Mouse (Mus musculus) hindbrain, embryonic 16.5 days (tissue): Measurements from ENCODE around the gene Limk1. TPM values are rescaled to one million over a fixed set of nuclear protein-coding genes. Genes with fewer than 3 reads are reported as not detected.
A peak's percentile ranks its signal among the peaks of the same experiment; 100 is the strongest.

Experiments used
- ATAC-seq: fragments of 200-750 bp; cut with Nextera tagmentation; 2 replicates; pipeline ENCODE4 v1.8.0; 2017; ENCODE audit warnings: moderate TSS enrichment, moderate library complexity
- H3K27ac ChIP-seq: fragments of 300-500 bp; sonication (generic); 2 replicates; pipeline ENCODE4 v1.5.1; 2014; ENCODE audit warnings: low read depth, mild to moderate bottlenecking, control low read depth, low read length, moderate library complexity
- H3K27me3 ChIP-seq: fragments of 300-500 bp; sonication (generic); replicated peaks from 2 replicates; pipeline ENCODE4 v1.6.1; 2014; ENCODE audit warnings: low read length; ENCODE audit not compliant: control insufficient read depth, insufficient read depth
- H3K36me3 ChIP-seq: fragments of 300-500 bp; sonication (generic); 2 replicates; pipeline ENCODE4 v1.6.1; 2014; ENCODE audit warnings: mild to moderate bottlenecking, low read length, moderate library complexity, mixed read lengths; ENCODE audit not compliant: control insufficient read depth, insufficient read depth
- H3K4me1 ChIP-seq: fragments of 300-500 bp; sonication (generic); 2 replicates; pipeline ENCODE4 v1.6.1; 2014; ENCODE audit warnings: low read depth, low read length; ENCODE audit not compliant: control insufficient read depth, insufficient read depth
- H3K4me2 ChIP-seq: fragments of 300-500 bp; sonication (generic); 2 replicates; pipeline ENCODE4 v1.6.1; 2014; ENCODE audit warnings: mild to moderate bottlenecking, low read length, control low read depth, moderate library complexity
- H3K4me3 ChIP-seq: fragments of 300-500 bp; sonication (generic); 2 replicates; pipeline ENCODE4 v1.5.1; 2014; ENCODE audit warnings: mild to moderate bottlenecking, low read length, control low read depth, moderate library complexity
- H3K9ac ChIP-seq: fragments of 300-500 bp; sonication (generic); 2 replicates; pipeline ENCODE4 v1.6.1; 2014; ENCODE audit warnings: low read depth, mild to moderate bottlenecking, control low read depth, low read length, moderate library complexity
- H3K9me3 ChIP-seq: fragments of 300-500 bp; sonication (generic); 2 replicates; pipeline ENCODE4 v1.6.1; 2014; ENCODE audit warnings: mild to moderate bottlenecking, low read length, moderate library complexity; ENCODE audit not compliant: control insufficient read depth
- WGBS: fragments of 180-500 bp; shearing (Covaris S2); extraction: QIAGEN DNeasy Blood & Tissue Kit; methylation state at CpG from one replicate; pipeline ENCODE4 v1.1.7; 2014; 5-methylcytosine and 5-hydroxymethylcytosine counted together
- polyA plus RNA-seq: library from polyadenylated mRNA; unstranded; fragments of >200 nt; fragmentation: Nextera tagmentation; extraction: Ambion mirVana; gene quantifications from 2 replicates; pipeline ENCODE4 v1.2.1, GENCODE M21; 2015

Limk1 gene
- polyA plus RNA-seq, 1 experiment from 2014 or later: 22.1 TPM

DNA sequence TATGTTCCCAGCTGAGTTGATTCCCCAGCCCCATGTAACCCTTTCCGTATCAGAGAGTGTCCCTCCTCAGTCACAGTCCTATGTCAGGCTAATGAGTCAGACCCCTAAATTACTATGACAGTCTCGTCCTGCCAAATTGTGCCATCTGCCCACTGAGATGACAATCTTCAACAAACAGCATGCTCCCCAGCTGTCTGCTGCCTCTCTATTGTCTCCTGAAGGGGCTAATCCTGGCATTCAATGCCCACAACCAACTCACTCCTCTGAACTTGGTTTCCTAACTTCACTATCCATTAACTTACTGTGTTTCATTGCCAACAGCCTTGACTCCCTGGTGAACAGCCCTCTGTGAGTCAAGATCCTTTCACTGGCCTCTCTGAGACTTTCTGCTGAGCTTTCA, 4.0 kb downstream of the Limk1 start:
- Histone ChIP-seq H3K27me3 (no peaks in the 10 kb centered on the region), H3K9me3 (no peaks in the 10 kb centered on the region), H3K9ac (no peak overlapping the region), H3K4me1 (peaks cover 10% of the 10 kb centered on the region), H3K27ac (no peak overlapping the region), H3K4me3 (no peak overlapping the region), H3K4me2 (no peak overlapping the region), H3K36me3 (peaks cover 2% of the 10 kb centered on the region; the same call in 1 of the 2 replicates)
- 37% methylated on average over 2 of the region's 2 CpGs for WGBS
- no peak for ATAC-seq

DNA sequence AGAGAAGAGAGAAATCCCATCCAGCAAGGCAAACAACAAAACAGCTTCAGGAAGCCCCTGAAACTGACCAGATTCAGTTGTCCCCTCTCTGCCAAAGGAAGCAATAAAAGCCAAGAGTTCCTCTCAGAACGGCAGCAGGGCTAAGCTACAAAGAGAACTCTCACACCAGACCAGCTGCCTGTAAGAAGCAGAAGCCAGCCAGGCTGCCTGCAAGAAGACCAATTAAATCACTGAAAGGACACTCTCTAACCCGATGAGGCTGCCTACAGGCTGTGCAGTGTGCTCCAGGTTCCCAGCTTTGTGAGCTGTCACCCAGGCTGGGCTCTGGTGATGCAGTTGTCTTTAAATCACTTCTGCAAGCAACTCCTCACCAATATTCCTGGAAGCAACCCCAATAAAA, 4.6 kb downstream of the Limk1 start:
- Histone ChIP-seq H3K4me1 (peaks cover 10% of the 10 kb centered on the region), H3K27me3 (no peaks in the 10 kb centered on the region), H3K36me3 (peaks cover 2% of the 10 kb centered on the region; the same call in 1 of the 2 replicates), H3K4me3 (no peak overlapping the region), H3K27ac (no peak overlapping the region), H3K4me2 (no peak overlapping the region), H3K9me3 (no peaks in the 10 kb centered on the region), H3K9ac (no peak overlapping the region)
- no peak for ATAC-seq
- 69% methylated on average over 2 of the region's 2 CpGs for WGBS

DNA sequence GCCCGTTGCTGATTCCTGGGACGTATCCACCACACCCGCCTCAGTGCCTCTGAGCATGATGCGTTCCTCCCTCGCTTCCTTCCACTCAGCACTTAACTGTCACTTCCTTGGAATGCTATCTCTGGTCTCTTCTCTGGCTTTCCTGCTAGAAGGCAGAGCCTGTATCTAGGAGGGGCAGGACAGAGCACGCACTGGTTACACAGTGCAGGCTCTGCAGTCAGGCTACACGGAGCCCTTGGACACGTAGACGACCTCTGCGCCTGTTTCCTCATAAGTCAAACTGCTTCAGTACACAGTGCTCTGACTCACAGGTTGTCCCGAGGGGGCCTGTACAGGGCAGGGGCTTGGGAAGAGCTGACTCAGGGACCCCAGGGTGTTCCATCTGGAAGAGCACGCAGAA, 8.2 kb downstream of the Limk1 start:
- H3K4me1 ChIP-seq: peaks cover 18% of the 10 kb centered on the region
- 86% methylated on average over 12 of the region's 12 CpGs for WGBS
- no peak overlapping the region for H3K4me2 ChIP-seq
- no peaks in the 10 kb centered on the region for H3K27me3 ChIP-seq
- H3K9ac ChIP-seq: no peak overlapping the region
- H3K9me3 ChIP-seq: no peaks in the 10 kb centered on the region
- no peak for ATAC-seq
- no peak overlapping the region for H3K4me3 ChIP-seq
- H3K36me3 ChIP-seq: peaks cover 2% of the 10 kb centered on the region; the same call in 1 of the 2 replicates
- H3K27ac ChIP-seq: no peak overlapping the region

DNA sequence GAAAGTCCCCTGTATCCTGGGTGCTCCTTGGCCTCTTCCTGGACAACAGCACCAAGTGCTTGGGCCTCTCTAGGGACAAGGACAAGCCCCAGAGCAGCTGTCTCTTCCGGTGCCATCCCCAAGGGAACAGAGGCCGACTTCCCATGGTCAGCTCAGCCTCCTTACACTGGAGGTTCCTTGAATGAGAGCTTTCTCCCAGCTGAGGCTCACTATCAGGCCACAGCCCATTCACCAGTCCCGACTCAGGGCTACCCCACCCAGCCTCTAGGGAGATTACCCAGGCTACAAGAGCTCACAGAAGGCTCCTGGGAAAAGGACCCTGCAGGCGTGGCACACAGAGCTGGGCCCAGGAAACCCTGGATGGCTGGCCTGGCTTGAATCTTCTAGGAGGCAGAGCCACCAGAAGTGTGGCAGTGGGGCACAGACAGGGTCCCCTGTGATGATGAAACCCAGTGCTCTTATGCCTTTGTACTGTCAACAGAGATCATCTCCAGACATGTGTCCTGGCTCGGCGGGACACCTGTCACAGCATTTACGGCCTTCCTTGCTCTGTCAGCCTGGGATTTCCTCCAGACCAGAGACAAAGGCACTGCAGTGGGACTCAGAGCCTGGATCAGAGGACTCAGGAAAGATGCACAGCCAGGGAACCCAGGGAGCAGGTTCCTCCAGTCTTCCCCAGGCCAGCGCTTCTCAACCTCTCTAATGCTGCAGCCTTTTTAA, 9.4 kb downstream of the Limk1 start:
- no peak overlapping the region for H3K9ac ChIP-seq
- no peak overlapping the region for H3K4me2 ChIP-seq
- no peak overlapping the region for H3K27ac ChIP-seq
- ATAC-seq: no peak
- peaks cover 18% of the 10 kb centered on the region for H3K4me1 ChIP-seq
- H3K4me3 ChIP-seq: no peak overlapping the region
- no peaks in the 10 kb centered on the region; the same call in 1 of the 2 replicates for H3K36me3 ChIP-seq
- 71% methylated on average over 8 of the region's 8 CpGs for WGBS
- H3K9me3 ChIP-seq: no peaks in the 10 kb centered on the region
- no peaks in the 10 kb centered on the region for H3K27me3 ChIP-seq

DNA sequence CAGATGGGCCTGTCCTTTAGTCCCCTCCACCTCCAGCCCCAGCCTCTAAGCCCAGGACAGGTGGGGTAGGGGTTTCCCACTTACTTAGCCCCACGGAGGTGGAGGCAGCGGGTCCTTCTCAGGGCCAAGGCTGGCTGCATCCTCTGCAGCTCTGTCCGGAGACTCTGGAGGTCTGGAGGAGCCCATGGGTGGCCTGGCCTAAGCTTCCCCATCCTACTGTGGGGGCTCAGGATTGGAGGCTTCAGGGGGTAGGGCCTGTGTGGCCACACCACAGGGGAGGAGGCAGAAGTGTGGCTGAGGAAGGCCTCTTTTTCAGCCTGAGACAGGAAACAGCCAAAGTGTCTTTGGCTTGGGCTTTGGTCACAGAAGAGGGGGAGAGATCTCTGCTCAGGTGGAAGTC, 10.4 kb downstream of the Limk1 start:
- no peak overlapping the region for H3K27ac ChIP-seq
- H3K9me3 ChIP-seq: no peaks in the 10 kb centered on the region
- no peak overlapping the region; the same call in 1 of the 2 replicates for H3K9ac ChIP-seq
- H3K36me3 ChIP-seq: no peaks in the 10 kb centered on the region; the same call in 1 of the 2 replicates
- ATAC-seq: no peak
- peaks cover 18% of the 10 kb centered on the region for H3K4me1 ChIP-seq
- no peaks in the 10 kb centered on the region for H3K27me3 ChIP-seq
- H3K4me2 ChIP-seq: no peak overlapping the region
- 92% methylated on average over 3 of the region's 3 CpGs for WGBS
- no peak overlapping the region for H3K4me3 ChIP-seq

DNA sequence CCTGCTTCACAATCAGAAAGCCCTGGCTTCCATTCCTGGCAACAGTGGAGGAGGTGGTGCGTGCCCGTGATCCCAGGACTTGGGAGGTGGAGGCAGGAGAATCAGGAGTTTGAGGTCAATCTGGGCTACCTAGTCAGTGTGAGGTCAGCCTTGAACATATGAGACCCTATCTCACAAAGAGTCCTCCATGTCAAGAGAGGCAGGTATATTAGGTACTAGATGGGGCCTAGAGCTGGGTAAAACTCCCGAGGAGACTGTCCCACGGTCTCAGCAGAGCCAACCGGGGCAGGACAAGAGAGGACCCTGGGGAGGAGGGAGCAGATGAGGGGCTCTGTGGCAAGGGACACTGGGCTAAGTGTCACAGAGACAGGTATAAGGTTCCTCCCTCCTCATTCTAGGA, 10.9 kb downstream of the Limk1 start:
- 91% methylated on average over 5 of the region's 5 CpGs for WGBS
- ATAC-seq: no peak
- no peak overlapping the region for H3K27ac ChIP-seq

DNA sequence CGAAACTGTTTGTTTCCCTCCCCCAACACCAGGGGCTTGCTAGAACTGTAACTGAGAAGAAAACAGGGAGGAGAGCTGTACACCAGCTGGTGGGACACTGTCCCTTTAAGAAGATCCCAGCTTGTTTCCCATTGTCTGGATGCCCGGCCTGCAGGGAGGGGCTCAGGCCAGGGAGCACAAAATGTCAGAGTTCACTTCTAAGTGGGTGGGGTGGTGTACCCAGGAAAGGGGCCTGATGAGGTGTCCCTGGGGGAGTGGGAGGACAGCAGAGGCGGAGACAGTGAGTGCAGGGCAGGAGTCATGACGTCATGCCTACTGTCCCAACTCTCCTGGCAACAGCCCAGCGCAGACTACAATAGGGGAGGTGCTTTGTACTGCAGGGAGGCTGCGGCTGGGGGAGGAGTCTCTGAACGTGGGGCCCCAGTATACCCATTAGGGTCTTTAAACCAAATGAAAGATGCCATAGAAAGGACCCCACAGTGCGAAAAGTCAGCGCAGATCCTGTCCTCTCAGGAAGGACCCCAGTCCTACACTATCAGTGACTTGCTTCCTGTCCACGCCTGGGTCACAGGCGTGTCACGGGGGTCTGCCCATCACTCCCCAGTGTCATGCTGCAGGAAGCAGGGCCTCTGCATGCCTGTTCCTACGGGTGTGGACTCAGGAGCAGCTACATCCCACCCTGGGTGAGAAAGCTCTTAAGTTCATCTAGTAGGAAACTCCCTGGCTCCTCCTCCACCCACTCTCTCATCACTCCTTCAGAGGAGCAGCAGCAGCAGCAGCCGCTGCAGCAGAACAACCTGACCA, 12.2 kb downstream of the Limk1 start:
- peak overlapping the region; percentile 61 for H3K4me2 ChIP-seq
- ATAC-seq: peak; percentile 71
- H3K27me3 ChIP-seq: no peaks in the 10 kb centered on the region
- 2% methylated on average over 14 of the region's 14 CpGs for WGBS
- H3K36me3 ChIP-seq: 0 out of 2 replicates have a peak, but pooled peaks cover 2% of the 10 kb centered on the region
- peaks cover 18% of the 10 kb centered on the region for H3K4me1 ChIP-seq
- peak overlapping the region; percentile 33 for H3K4me3 ChIP-seq
- H3K9ac ChIP-seq: peak overlapping the region; percentile 63
- no peaks in the 10 kb centered on the region for H3K9me3 ChIP-seq
- H3K27ac ChIP-seq: peak overlapping the region; percentile 71

More for the DNA sequence above, 10.9 kb downstream of the Limk1 start:
- 0 out of 2 replicates have a peak, but pooled peaks cover 2% of the 10 kb centered on the region for H3K36me3 ChIP-seq
- peaks cover 18% of the 10 kb centered on the region for H3K4me1 ChIP-seq
- no peak overlapping the region for H3K4me2 ChIP-seq
- H3K27me3 ChIP-seq: no peaks in the 10 kb centered on the region
- H3K9ac ChIP-seq: no peak overlapping the region
- H3K9me3 ChIP-seq: no peaks in the 10 kb centered on the region
- H3K4me3 ChIP-seq: no peak overlapping the region

DNA sequence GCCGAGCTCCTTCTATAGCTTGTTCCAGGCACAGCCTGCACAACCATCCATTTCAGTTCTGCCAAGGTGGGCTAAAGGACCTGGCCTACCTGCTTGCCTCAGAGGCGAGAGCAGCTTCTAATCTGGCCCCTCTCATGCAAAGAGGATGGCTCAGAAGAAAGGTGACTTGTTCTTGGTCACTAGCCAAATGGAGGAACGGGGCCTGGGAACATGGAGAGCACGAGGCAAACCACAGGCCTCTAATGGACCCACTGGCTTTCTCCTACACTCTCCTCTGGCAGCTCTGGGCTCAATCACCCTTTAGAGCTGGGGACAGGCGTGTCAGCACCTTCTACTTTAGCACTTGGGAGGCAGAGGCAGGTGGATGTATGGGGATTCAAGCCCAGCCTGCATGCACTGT, 13.4 kb downstream of the Limk1 start:
- no peak for ATAC-seq
- WGBS: 62% methylated on average over 5 of the region's 5 CpGs
- no peaks in the 10 kb centered on the region for H3K9me3 ChIP-seq
- H3K27ac ChIP-seq: no peak overlapping the region
- H3K4me2 ChIP-seq: no peak overlapping the region
- no peak overlapping the region for H3K4me3 ChIP-seq
- no peaks in the 10 kb centered on the region for H3K27me3 ChIP-seq
- H3K4me1 ChIP-seq: peaks cover 18% of the 10 kb centered on the region
- H3K9ac ChIP-seq: no peak overlapping the region
- peaks cover 5% of the 10 kb centered on the region; the same call in 1 of the 2 replicates for H3K36me3 ChIP-seq

DNA sequence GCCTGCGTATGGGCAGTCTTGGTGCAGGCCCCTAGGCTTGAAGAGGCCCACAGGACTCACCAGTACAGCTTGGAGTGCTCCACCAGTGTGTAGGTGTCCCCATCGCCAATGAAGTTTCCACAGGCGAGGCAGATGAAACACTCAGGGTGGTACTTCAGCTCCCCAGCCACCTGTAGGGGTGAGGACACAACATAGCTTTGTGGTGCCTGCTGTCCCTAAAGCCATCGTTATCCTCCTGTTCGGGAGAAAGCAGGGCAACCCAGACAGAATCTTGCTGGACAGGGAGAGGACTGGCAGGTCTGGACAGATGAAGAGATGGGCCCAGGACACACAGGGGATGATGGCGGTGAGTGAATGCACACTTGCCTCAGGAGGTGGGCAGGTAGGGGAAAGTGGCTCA, 15.8 kb downstream of the Limk1 start:
- H3K4me3 ChIP-seq: no peak overlapping the region
- peaks cover 18% of the 10 kb centered on the region for H3K4me1 ChIP-seq
- no peak for ATAC-seq
- H3K36me3 ChIP-seq: peaks cover 14% of the 10 kb centered on the region; the same call in 1 of the 2 replicates
- H3K27me3 ChIP-seq: no peaks in the 10 kb centered on the region
- H3K9me3 ChIP-seq: no peaks in the 10 kb centered on the region
- no peak overlapping the region for H3K9ac ChIP-seq
- no peak overlapping the region for H3K27ac ChIP-seq
- no peak overlapping the region for H3K4me2 ChIP-seq
- WGBS: 94% methylated on average over 6 of the region's 6 CpGs
